Mouse (Mus musculus) CH12.LX (cell line): Measurements from ENCODE around the gene Polr2a. TPM values are rescaled to one million over a fixed set of nuclear protein-coding genes. Genes with fewer than 3 reads are reported as not detected.

Experiments
- DNase-seq: peaks from one replicate; pipeline ENCODE4 v3.0.0-alpha.2; 2013; ENCODE audit errors: extremely low read depth
- H3K27ac ChIP-seq: 2 replicates; pipeline ENCODE4 v1.5.1; 2012; ENCODE audit warnings: low read depth, mild to moderate bottlenecking, control low read depth, moderate library complexity; ENCODE audit not compliant: insufficient read depth
- H3K27me3 ChIP-seq: replicated peaks from 2 replicates; pipeline ENCODE3; 2012; ENCODE audit warnings: inconsistent platforms
- H3K36me3 ChIP-seq, 2 experiments: replicated peaks in 1 of 2; 2 replicates each; pipeline versions ENCODE3 to v1.6.1; 2012; ENCODE audit warnings: inconsistent platforms in 1 of 2, low read length in 1 of 2, mild to moderate bottlenecking in 1 of 2, mixed read lengths in 1 of 2, moderate library complexity in 1 of 2; ENCODE audit not compliant: control insufficient read depth in 1 of 2, insufficient read depth in 1 of 2
- H3K4me1 ChIP-seq, 2 experiments: 2 replicates each; pipeline ENCODE4 v1.6.1; 2012; ENCODE audit warnings: inconsistent platforms in 1 of 2, moderate library complexity in 1 of 2; ENCODE audit not compliant: insufficient read depth in 2 of 2, control insufficient read depth in 1 of 2
- H3K4me2 ChIP-seq: 2 replicates; pipeline ENCODE4 v1.6.1; 2012; ENCODE audit warnings: low read depth, mild to moderate bottlenecking, control low read depth; ENCODE audit not compliant: poor library complexity, insufficient read depth, severe bottlenecking
- H3K4me3 ChIP-seq, 3 experiments: fragments of 150-350 bp in 1 of 3; sonication (generic) in 1 of 3; replicated peaks in 1 of 3; 2 replicates each; pipeline versions ENCODE3 to v1.5.1; 2011 to 2012; ENCODE audit warnings: low read depth in 2 of 3, low read length in 2 of 3, mild to moderate bottlenecking in 2 of 3, moderate library complexity in 2 of 3, control low read depth in 1 of 3, improper control_type of control experiment in 1 of 3, inconsistent platforms in 1 of 3, mixed read lengths in 1 of 3; ENCODE audit not compliant: poor library complexity in 1 of 3
- H3K79me2 ChIP-seq: replicated peaks from 2 replicates; pipeline ENCODE4 v1.6.1; 2012; ENCODE audit warnings: mild to moderate bottlenecking, moderate library complexity; ENCODE audit not compliant: control insufficient read depth, poor library complexity, insufficient read depth, severe bottlenecking; ENCODE audit errors: extremely low read depth
- H3K9ac ChIP-seq: 2 replicates; pipeline ENCODE4 v1.6.1; 2012; ENCODE audit warnings: low read depth, mild to moderate bottlenecking, control low read depth, moderate library complexity; ENCODE audit not compliant: insufficient read depth
- H3K9me3 ChIP-seq: replicated peaks from 2 replicates; pipeline ENCODE3; 2012; ENCODE audit warnings: low read length, inconsistent platforms, mixed read lengths
- BHLHE40 ChIP-seq: IDR thresholded peaks from 2 replicates; pipeline ENCODE4 v1.6.1; 2011; ENCODE audit warnings: mild to moderate bottlenecking, low read depth, low read length, improper control_type of control experiment
- CHD1 ChIP-seq: IDR thresholded peaks from 2 replicates; pipeline ENCODE4 v1.6.1; 2012; ENCODE audit warnings: low read depth, low read length, improper control_type of control experiment, inconsistent platforms
- CHD2 ChIP-seq: IDR thresholded peaks from 2 replicates; pipeline ENCODE4 v1.6.1; 2011; ENCODE audit warnings: low read length, improper control_type of control experiment
- CTCF ChIP-seq, 2 experiments: IDR thresholded peaks in 1 of 2; conservative IDR thresholded peaks in 1 of 2; 2 replicates each; pipeline ENCODE4 v1.5.1; 2011 to 2012; ENCODE audit warnings: low read depth in 2 of 2, low read length in 2 of 2, improper control_type of control experiment in 1 of 2, inconsistent platforms in 1 of 2, mild to moderate bottlenecking in 1 of 2, moderate library complexity in 1 of 2
- ELF1 ChIP-seq: IDR thresholded peaks from 2 replicates; pipeline ENCODE4 v1.6.1; 2014; ENCODE audit warnings: low read depth, mild to moderate bottlenecking, inconsistent platforms, low read length, improper control_type of control experiment
- HCFC1 ChIP-seq: IDR thresholded peaks from 2 replicates; pipeline ENCODE4 v1.6.1; 2012; ENCODE audit warnings: low read depth, mild to moderate bottlenecking, inconsistent platforms, low read length, improper control_type of control experiment
- JUN ChIP-seq: IDR thresholded peaks from 2 replicates; pipeline ENCODE4 v1.6.1; 2011; ENCODE audit warnings: low read depth, mild to moderate bottlenecking, low read length, improper control_type of control experiment, moderate library complexity; ENCODE audit not compliant: insufficient read depth
- MAZ ChIP-seq: IDR thresholded peaks from 2 replicates; pipeline ENCODE4 v1.6.1; 2012; ENCODE audit warnings: low read depth, mild to moderate bottlenecking, inconsistent platforms, low read length, improper control_type of control experiment, moderate library complexity
- MXI1 ChIP-seq: IDR thresholded peaks from 2 replicates; pipeline ENCODE4 v1.6.1; 2011; ENCODE audit warnings: mild to moderate bottlenecking, low read depth, low read length, improper control_type of control experiment
- MYC ChIP-seq: IDR thresholded peaks from 2 replicates; pipeline ENCODE4 v1.6.1; 2011; ENCODE audit warnings: low read depth, mild to moderate bottlenecking, improper control_type of control experiment, low read length
- POLR2A ChIP-seq: IDR thresholded peaks from 2 replicates; pipeline ENCODE4 v1.6.1; 2011; ENCODE audit warnings: low read depth, mild to moderate bottlenecking, improper control_type of control experiment, low read length
- RAD21 ChIP-seq: IDR thresholded peaks from 2 replicates; pipeline ENCODE4 v1.6.1; 2011; ENCODE audit warnings: low read depth, mild to moderate bottlenecking, low read length, improper control_type of control experiment, moderate library complexity
- RCOR1 ChIP-seq: conservative IDR thresholded peaks from 2 replicates; pipeline ENCODE4 v1.6.1; 2012; ENCODE audit warnings: low read depth, mild to moderate bottlenecking, inconsistent platforms, low read length, improper control_type of control experiment
- SMC3 ChIP-seq: IDR thresholded peaks from 2 replicates; pipeline ENCODE4 v1.6.1; 2011; ENCODE audit warnings: low read depth, low read length, improper control_type of control experiment
- UBTF ChIP-seq: IDR thresholded peaks from 2 replicates; pipeline ENCODE4 v1.6.1; 2012; ENCODE audit warnings: low read depth, mild to moderate bottlenecking, inconsistent platforms, low read length, improper control_type of control experiment, moderate library complexity
- ZMIZ1 ChIP-seq: IDR thresholded peaks from 2 replicates; pipeline ENCODE4 v1.6.1; 2012; ENCODE audit warnings: low read depth, mild to moderate bottlenecking, inconsistent platforms, low read length, improper control_type of control experiment
- dilution Hi-C: fragments of 300-500 bp; cut with MboI; formaldehyde crosslinking; loops from 2 replicates; pipeline ENCODE4 v1.14.3; 2020; ENCODE audit warnings: low sequenced_read_pairs; ENCODE audit not compliant: extremely low pct_unique_long_range_greater_than_20kb, extremely low pct_ligation_motif_present
- in situ Hi-C: fragments of 300-500 bp; cut with MboI; formaldehyde crosslinking; loops from 3 replicates; pipeline ENCODE4 v1.14.3; 2019; ENCODE audit warnings: low sequenced_read_pairs, low pct_ligation_motif_present, low pct_unique_long_range_greater_than_20kb, mixed read lengths
- polyA plus RNA-seq: library from polyadenylated mRNA; unstranded; fragments of >175 nt; gene quantifications from 2 replicates; pipeline ENCODE4 v1.2.1, GENCODE M21; 2012; ENCODE audit warnings: low read depth; ENCODE audit not compliant: insufficient read length
- total RNA-seq, 2 experiments: library from RNA; depleted of rRNA; stranded (reverse); fragments of 300-350 nt in 1 of 2; fragments of >200 nt in 1 of 2; gene quantifications; 2 replicates each; pipeline ENCODE4 v1.2.3; 2012 to 2014

Polr2a gene
- total and polyA plus RNA-seq, 3 experiments, result 14.8 to 162 (median 45.0) TPM

GRCm38 (mm10) chr11:69692196-69692811, 66.1 kb downstream of the Polr2a start:
- in situ Hi-C loops (no loop called here), dilution Hi-C loops (no loop called here)
- no peaks in the 10 kb centered on the region for H3K27me3 ChIP-seq
- H3K79me2 ChIP-seq, result no peaks in the 10 kb centered on the region
- no peak for DNase-seq
- H3K9ac ChIP-seq, result no peak overlapping the region
- no peaks in the 10 kb centered on the region for H3K9me3 ChIP-seq
- H3K27ac ChIP-seq, result no peak overlapping the region
- H3K4me3 ChIP-seq, result no peak overlapping the region
- H3K4me1 ChIP-seq, result no peaks in the 10 kb centered on the region
- no peaks in the 10 kb centered on the region for H3K36me3 ChIP-seq
- no peak for TF ChIP-seq RCOR1
- TF ChIP-seq ZMIZ1, result no peak
- TF ChIP-seq SMC3, result no peak
- no peak for TF ChIP-seq UBTF
- no peak for TF ChIP-seq CHD1
- TF ChIP-seq MAZ, result no peak
- TF ChIP-seq CTCF (conservative IDR thresholded peaks at IDR 0.05 in 1 of 2, IDR thresholded peaks at IDR 0.05 in 1 of 2; ENCODE audit: low read depth in 2 of 2, low read length in 2 of 2), result no peak
- no peak for TF ChIP-seq ELF1
- no peak for TF ChIP-seq MXI1
- no peak for TF ChIP-seq BHLHE40
- no peak overlapping the region for H3K4me2 ChIP-seq

DNA sequence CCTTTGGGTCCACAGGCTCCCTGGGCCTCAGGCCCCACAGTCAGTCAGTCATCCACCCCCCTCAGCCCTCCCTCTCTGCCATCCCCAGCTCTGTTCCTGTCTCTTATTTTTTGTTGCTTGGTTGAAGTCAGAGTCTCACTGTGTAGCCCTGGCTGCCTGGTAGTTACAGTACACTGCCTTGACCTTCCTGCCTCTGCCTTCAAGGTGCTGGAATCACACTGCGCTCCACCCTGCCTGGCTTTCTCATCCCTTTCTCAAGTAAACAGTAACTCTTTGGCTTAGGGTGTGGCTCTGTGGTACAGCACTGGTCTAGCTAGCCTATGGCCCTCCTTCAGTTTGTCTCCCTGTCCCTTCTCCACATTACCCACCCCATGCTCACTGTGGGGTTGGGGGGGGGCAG, 68.5 kb downstream of the Polr2a start:
- Histone ChIP-seq H3K9me3 (no peaks in the 10 kb centered on the region), H3K4me2 (no peak overlapping the region), H3K79me2 (no peaks in the 10 kb centered on the region), H3K4me1 (peaks cover 4 to 16% of the 10 kb centered on the region in 2 experiments), H3K9ac (no peak overlapping the region), H3K27ac (no peak overlapping the region), H3K4me3 (no peak overlapping the region), H3K27me3 (no peaks in the 10 kb centered on the region), H3K36me3 (no peaks in the 10 kb centered on the region)
- dilution Hi-C loops, result no loop called here
- TF ChIP-seq JUN (no peak), POLR2A (no peak), CHD1 (no peak), HCFC1 (no peak), CHD2 (no peak), RAD21 (no peak), MYC (no peak)
- DNase-seq, result no peak
- in situ Hi-C loops, result loop anchor here (10.0 kb wide), 1 partner anchor 55 kb away; no protein-coding TSS in a partner anchor
